Mouse (Mus musculus) embryo, embryonic 11 days (tissue): Measurements from ENCODE around the gene U2af2.
A peak's percentile ranks its signal among the peaks of the same experiment; 100 is the strongest.
"Not testable (repeated sequence)": the region's sequence is repeated elsewhere in the genome, so short reads cannot be mapped to it uniquely, and the experiment has no call there.

ENCODE experiments used
- DNase-seq: peaks from one replicate; pipeline ENCODE4 v3.0.0-alpha.2; 2015

Gene U2af2

GRCm38 (mm10) chr7:5061774-5062359, at the start of gene U2af2:
TSS of gene U2af2 (plus strand) at chr7:5062143.
- peak; percentile 95 for DNase-seq

- DNase-seq, result no peak
Observed at GRCm38 (mm10) chr7:5012681-5013513, 49.0 kb upstream of the U2af2 start.

DNA sequence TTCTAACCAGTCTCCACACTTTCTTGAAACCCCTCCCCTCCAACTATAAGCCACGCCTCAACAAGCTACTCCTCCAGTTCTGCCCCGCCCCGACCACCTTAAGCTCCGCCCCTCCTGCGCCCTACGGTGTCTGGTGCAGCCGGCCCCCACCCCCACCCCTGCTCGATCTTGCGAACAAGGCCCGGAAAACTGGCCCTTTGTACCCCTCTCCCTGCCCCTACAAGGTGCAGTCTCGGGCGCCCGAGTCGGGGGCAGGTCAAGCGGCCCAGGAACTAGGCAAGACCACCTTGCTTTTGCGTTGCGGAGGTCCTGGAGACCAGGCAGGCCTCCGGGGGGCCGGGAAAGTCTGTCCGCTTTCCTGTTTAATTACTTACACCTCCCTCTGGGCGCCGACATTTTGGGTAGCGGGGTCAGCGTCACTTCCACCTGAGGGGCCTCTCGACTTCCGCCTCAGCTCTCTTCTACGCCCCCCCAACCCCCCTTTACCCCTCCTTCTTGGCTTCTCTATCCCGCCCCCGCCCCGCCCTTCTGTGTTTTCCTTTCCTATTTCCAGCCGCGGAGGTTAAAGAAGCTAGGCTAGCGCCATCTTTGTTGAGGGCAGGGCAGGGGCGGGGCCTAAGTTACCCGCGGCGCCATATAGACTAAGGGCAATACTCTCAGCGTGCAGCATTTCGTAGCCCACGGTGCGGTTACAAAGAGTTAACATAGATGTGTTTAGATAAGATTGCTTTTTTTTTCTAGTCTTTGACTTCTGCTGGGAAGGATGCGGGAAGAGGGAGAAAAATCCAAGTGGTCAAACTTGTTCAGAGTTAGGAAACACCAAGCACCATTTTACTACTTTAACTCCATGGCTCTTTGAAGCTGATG, 47.5 kb upstream of the U2af2 start, which contains the start of the genes Zfp524 and Fiz1:
Gene Zfp524 (plus strand): TSS at position 165 of the 867 bp plus-strand sequence.
Gene Fiz1 (minus strand): TSS at position 447 of the 867 bp plus-strand sequence.
- peak; percentile 97 for DNase-seq

DNA sequence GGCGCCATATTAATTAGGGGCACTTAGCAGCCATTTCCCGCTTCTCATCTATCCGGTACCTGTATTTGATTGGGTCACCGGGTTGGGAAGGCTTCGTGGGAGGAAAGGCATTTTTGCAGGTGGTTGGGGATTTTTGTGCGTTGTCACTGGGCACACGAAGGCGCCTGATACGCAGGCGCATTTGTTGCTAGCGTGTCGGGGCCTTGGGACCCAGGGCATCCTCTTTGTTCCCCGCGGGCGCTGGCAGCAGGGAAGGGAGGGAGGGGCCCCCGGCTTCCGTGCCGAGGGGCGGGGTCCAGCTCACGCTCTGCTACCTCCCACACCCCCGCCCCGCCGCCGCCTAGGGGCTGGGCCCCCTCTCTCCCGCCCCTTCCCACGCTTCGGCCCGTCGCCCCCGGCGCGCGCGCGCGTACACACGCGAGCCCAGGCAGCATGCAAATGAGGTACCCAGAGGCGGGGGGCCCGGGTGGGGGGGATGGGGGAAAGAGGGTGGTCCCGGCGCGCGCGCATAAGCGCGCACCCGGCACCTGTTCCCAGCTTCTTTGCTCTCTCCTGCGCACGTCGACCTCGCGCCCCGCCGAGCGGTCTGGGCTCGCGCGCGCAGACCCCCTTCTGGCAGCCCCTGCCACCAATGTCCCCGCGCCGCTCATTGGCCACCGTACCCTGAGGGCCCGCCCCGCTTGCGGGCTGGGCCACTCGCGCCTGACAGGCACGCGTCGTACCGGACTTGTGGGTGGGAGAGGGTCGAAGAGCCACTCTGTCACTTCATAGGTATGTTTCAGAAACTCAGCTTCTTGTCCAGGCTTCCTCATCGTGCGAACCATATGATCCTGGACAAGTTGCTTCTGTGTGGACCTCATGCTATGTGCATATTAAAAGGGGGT, 46.6 kb upstream of the U2af2 start, which contains the start of gene Gm44973:
Gene Gm44973 (plus strand): TSS at position 379 of the 884 bp plus-strand sequence.
- peak; percentile 98 for DNase-seq

DNA sequence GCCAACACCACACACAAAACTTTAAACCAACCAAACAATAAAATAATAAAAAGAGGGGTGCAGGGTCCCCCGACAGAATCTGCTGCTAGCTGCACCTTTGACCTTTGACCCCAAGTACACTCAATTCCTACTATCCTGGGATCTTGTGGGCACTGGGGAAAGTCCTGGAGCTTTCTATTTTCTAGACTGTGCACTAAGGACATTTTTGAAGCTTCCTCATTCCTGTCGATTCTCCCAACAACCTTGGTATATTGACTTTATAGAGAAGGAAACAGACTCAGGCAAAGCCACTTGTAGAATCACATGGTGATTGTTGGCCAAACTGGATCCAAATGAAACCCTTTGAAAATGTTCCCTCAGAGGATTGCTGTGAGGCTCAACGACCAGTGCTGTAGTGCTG, 45.9 kb upstream of the U2af2 start:
- DNase-seq, result no peak

DNA sequence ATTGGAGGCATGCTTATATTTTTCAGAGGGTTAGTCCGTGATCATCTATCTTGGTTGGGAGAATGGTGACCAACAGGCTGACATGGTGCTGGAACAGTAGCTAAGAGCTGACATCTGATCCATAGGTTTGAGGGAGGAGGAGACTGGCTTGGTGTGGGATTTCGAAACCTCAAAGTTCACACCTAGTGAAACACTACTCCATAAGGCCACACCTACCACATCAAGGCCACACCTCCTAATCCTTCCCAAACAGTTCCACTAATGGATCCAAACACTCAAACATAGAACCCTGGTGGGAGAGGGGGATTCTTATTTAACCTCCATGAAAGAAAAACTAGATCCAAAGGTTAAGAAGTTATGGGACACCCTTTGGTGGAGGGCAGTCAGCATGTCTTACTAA, 45.0 kb upstream of the U2af2 start:
- no peak for DNase-seq

GRCm38 (mm10) chr7:5017352-5017751, 44.6 kb upstream of the U2af2 start:
- DNase-seq, result no peak

- DNase-seq, result no peak
Observed at GRCm38 (mm10) chr7:5017931-5018330, 44.0 kb upstream of the U2af2 start.

GRCm38 (mm10) chr7:5019576-5019975, 42.4 kb upstream of the U2af2 start:
- DNase-seq, result not testable (repeated sequence)

- DNase-seq, result peak; percentile 99
Observed at GRCm38 (mm10) chr7:5020000-5020681, 41.8 kb upstream of the U2af2 start, which contains the start of the genes Zfp865 and Ccdc106. TSS of gene Zfp865 (plus strand) at chr7:5020376. TSS of gene Ccdc106 (plus strand) at chr7:5020553.

- no peak for DNase-seq
Observed at GRCm38 (mm10) chr7:5020685-5021084, 41.3 kb upstream of the U2af2 start.

DNA sequence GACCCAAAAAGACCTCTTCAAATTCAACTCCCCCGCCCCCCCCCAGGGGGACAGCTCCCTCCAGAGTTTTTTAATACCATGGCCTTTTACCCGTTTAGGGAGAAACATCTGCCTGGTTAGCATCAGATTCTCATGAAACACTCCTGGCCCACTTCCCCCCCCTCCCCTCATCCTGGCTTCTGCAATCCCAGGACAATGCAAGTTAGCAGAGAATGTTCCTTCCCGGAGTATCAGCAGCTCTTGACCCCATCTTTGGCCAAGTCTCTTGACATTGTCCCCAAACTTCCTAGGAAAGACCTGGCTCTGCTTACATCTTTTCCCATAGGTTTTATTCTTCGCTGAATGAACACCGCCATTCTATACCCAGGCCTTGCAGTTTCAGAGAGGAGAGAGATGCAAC, 40.7 kb upstream of the U2af2 start:
- no peak for DNase-seq

- no peak for DNase-seq
Observed at GRCm38 (mm10) chr7:5029543-5029942, 32.4 kb upstream of the U2af2 start.

GRCm38 (mm10) chr7:5029946-5030345, 32.0 kb upstream of the U2af2 start:
- DNase-seq, result no peak

- no peak for DNase-seq
Observed at GRCm38 (mm10) chr7:5030554-5031275, 31.2 kb upstream of the U2af2 start.

GRCm38 (mm10) chr7:5031496-5031895, 30.4 kb upstream of the U2af2 start:
- DNase-seq, result no peak

DNA sequence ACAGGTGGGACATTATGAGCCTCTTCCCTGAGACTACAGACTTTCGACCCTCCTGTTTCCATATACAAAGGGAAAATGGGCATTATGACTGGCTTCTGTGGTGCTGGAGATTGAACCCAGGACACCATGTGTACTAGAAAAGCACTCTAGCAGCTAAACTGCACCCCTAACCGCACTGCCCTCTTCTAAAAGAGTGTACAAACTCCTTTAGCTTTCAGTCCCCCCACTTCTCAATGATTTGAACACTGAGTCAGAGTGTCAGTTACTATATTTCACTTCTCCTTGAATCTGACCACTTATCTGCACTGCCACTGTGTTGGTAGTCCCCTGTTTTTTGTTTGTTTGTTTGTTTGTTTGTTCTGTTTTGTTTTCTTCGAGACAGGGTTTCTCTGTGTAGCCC, 28.1 kb upstream of the U2af2 start, which contains the start of gene 4632433K11Rik:
Gene 4632433K11Rik (plus strand): TSS at position 301 of the 400 bp plus-strand sequence.
- no peak for DNase-seq

DNA sequence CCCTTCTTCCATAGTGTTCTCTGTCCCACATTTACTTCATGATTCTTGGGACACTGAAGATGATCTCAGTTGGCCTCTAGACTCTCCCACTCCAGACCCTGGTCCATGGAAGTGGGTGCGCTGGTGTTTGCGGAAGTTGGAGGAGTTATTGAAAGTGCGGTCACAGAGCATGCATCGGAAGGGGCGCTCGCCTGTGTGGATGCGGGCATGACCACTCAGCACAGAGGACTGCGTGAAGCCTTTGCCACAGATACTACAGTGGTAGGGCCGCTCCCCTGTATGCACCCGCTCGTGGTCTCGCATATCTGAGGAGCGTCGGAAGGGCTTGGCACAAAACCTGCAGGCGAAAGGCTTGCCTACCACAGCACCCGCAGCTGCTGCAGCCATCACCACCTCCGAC, 26.3 kb upstream of the U2af2 start:
- no peak for DNase-seq

DNA sequence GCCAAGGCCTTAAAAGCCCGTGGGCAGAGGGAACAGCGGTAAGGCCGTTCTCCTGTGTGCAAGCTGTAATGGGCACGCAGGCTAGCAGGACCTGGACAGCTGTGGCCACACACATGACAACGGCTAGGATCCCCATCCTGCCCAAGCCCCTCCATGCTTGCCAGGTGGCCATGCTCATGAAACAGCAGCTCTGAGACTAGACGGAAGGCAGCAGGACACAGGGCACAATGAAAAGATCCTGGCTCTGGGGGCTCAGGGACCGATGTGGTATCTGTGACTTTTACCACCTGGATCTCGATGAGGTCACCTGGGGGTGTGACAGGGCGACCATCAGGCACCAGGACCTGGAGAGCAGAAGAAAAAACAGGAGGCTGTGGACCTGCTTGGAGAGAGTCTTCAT, 25.8 kb upstream of the U2af2 start:
- no peak for DNase-seq

DNA sequence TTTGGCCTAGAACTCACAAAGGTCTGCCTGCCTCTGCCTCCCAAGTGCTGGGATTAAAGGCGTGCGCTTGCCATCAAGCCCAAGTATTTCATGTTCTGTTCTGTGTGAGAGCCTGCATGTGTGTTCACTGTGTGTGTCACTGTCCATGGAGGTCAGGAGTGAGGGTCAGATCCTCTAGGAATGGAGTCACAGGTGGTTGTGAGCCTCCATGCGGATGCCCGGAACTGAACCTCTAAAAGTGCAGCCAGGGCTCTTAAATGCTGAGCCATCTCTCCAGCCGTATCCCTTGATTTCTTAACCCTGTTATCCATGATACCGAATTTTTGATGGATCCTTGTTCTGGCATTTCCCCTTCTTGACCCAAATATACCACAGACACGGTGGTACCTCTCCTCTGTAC, 24.9 kb upstream of the U2af2 start:
- DNase-seq, result no peak

GRCm38 (mm10) chr7:5037467-5037866, 24.5 kb upstream of the U2af2 start:
- DNase-seq, result no peak
